Mouse (Mus musculus) bone marrow macrophage, adult 2 months (primary cell): ENCODE results near the gene Rapgef4.

Experiments
- CTCF ChIP-seq: IDR thresholded peaks from 2 replicates; pipeline ENCODE4 v1.5.1; 2012; ENCODE audit warnings: low read depth, mild to moderate bottlenecking, low read length, moderate library complexity
- POLR2A ChIP-seq: IDR thresholded peaks from 2 replicates; pipeline ENCODE4 v1.6.1; 2012; ENCODE audit warnings: mild to moderate bottlenecking, low read depth, low read length, borderline replicate concordance

DNA sequence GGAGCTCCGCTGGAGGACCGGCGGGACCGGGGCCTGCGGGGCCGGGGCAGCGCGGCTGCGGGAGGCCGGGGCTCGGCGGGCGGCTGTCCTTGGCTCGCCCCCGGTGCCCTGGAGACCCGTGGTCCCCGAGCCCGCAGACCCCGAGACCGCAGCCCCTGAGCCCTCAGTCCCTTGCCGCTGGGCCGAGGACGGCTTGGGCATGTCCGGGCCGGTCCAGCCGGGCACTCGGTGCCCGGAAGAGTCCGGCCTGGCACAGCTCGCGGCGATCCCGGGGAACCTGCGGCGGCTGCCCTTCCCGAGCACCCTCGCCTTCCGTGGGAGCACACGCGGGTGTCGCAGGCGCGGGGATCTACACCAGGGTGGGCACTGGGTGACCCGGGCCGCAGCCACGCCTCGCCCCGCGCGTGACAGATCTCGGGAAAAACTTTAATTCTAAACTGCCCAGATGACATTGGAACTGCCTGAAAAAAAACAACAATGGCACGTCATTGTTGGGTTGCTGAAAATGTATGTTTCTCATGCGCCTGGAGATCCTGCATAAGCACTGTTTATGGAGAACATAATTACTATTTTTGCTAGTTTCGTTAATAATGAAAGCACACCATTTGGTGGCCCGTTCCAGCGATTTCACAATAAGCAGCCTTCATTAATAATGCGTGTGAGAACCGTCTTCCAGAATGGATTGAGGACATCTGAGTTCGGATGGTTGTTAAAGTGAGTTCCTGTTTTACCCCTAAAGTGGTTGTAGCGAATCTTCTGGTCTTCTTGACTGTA, 305.0 kb downstream of the Rapgef4 start:
- TF ChIP-seq POLR2A (no peak), CTCF (no peak)
